Mouse (Mus musculus): ENCODE results near the gene Asns. TPM values are rescaled to one million over a fixed set of nuclear protein-coding genes. Genes with fewer than 3 reads are reported as not detected.
"Not testable (repeated sequence)": the region's sequence is repeated elsewhere in the genome, so short reads cannot be mapped to it uniquely, and the experiment has no call there.

Gene Asns
- polyA plus RNA-seq, 1 experiment from 2014 or later = 428 TPM

DNA sequence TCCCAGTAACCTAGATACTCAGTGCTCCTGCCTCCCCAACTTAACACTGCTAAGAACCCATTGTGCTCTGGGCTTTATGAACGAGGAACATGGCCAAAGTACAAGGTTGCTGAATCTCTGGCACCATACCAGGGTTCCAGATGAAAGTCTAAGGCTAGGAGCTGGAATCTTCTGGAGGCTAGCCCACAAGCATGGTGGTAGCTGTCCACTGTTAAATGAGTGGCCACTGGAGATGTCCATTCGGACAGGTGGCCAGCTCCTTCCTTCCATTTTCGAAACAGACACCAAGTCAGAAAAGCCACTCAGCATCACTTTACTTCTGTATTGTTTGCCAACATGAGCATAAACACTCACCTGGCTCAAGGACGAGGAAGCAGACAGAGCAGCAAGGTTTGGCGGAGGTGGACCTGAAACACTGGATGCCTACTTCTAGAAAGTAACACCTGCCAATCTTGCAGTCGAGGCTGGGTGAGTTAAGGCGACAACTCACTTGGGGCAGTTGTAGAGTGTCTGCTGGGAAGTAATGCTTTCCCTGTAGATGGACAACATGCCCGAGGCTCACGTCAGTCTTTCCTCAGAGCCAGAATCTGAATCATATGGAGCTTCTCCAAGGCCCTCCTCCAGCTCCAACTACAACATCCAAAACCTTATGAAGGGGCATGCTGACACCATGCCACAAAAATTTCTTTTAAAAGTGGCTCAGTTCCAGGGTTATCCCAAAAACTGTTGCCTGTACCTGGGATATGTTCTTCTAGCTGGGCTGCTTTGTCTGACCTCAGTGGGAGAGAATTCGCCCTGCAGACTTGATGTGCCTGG, 20.4 kb downstream of the Asns start:
- 80% methylated on average over 10 of the region's 10 CpGs for WGBS (ENCODE audit: insufficient replicate concordance)

DNA sequence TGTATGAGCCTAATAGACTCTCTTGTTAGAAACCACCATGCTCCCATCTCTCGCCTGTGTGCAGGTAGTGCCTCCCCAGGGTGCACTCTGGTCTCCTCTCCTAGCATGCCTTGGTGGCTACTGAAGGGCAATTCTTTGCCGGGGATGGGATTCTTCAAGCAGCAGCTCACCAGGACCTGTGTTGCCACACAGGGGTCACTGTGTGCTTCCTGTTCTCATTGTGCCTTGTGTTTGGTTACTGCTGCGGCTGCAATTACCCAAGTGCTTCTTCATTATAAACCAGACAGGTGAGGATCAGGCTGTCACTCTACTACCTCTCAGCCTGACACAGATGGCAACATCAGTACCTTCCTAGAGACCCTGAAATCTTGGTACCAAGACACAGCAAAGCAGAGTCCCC, 21.6 kb downstream of the Asns start:
- no peak for ATAC-seq
- H3K4me3 ChIP-seq = no peak overlapping the region
- no peak overlapping the region for H3K9ac ChIP-seq
- H3K9me3 ChIP-seq (replicated peaks) = no peaks in the 10 kb centered on the region
- no peaks in the 10 kb centered on the region for H3K27me3 ChIP-seq (replicated peaks)
- no peak overlapping the region for H3K27ac ChIP-seq
- H3K4me1 ChIP-seq = peaks cover 5% of the 10 kb centered on the region; the same call in 1 of the 2 replicates
- peaks cover 41% of the 10 kb centered on the region for H3K36me3 ChIP-seq
- no peak overlapping the region for H3K4me2 ChIP-seq
- WGBS (ENCODE audit: insufficient replicate concordance) = 60% methylated on average over 3 of the region's 3 CpGs

More for the DNA sequence above, 20.4 kb downstream of the Asns start:
- Histone ChIP-seq H3K9me3 (replicated peaks) (no peaks in the 10 kb centered on the region), H3K4me1 (peaks cover 5% of the 10 kb centered on the region; the same call in 1 of the 2 replicates), H3K4me3 (no peak overlapping the region), H3K27ac (no peak overlapping the region), H3K27me3 (replicated peaks) (no peaks in the 10 kb centered on the region), H3K36me3 (peaks cover 53% of the 10 kb centered on the region), H3K9ac (no peak overlapping the region), H3K4me2 (no peak overlapping the region)
- ATAC-seq = 0 out of 2 replicates have a peak, but pooled peaks have one; percentile 19

DNA sequence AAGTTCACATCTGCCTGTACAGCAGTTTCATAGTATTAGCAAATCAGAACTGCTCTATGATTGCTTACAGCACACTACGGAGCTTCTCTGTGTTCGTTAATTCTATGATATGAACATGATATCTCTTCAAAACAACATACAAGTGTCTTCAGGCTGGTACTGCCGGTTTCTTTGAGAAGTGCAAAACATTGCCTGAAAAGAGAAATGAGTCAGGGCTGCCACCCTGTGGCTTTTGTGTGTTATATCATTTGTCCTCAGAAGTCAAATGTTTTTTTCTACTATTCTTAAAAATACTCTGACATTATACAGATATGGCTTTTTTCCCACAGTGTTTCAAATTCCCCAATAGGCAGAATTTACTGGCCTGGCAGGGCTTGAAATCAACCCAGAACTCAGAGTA, 22.5 kb downstream of the Asns start:
- no peak overlapping the region for H3K4me2 ChIP-seq

DNA sequence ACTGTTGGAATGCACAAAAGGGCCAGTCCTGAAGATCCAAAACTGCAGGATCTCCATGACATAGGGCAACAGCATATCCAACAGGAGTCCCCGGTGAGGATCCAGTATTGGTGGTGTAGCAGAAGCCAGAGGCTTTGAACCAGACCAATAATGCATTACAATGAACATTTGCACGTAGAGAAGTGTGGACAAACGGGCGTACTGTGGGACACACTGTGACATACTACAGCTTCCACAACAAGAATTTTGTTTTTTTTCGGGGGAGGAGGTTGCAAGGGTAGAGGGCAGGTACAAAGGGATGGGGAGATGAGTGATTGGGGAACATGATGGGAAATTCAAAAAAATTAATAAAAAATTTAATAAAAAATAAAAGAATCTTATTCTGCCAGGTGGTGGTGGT, 23.3 kb downstream of the Asns start:
- Histone ChIP-seq H3K27ac (no peak overlapping the region), H3K4me2 (no peak overlapping the region), H3K9ac (no peak overlapping the region), H3K36me3 (peaks cover 24% of the 10 kb centered on the region), H3K4me3 (no peak overlapping the region), H3K4me1 (peaks cover 5% of the 10 kb centered on the region; the same call in 1 of the 2 replicates), H3K9me3 (replicated peaks) (no peaks in the 10 kb centered on the region), H3K27me3 (replicated peaks) (no peaks in the 10 kb centered on the region)
- no peak for ATAC-seq
- WGBS (ENCODE audit: insufficient replicate concordance) = 82% methylated on average over 5 of the region's 5 CpGs

More for the DNA sequence above, 22.5 kb downstream of the Asns start:
- Histone ChIP-seq H3K9ac (no peak overlapping the region), H3K4me3 (no peak overlapping the region), H3K27me3 (replicated peaks) (no peaks in the 10 kb centered on the region), H3K4me1 (peaks cover 5% of the 10 kb centered on the region; the same call in 1 of the 2 replicates), H3K27ac (no peak overlapping the region), H3K9me3 (replicated peaks) (no peaks in the 10 kb centered on the region), H3K36me3 (peaks cover 32% of the 10 kb centered on the region)
- ATAC-seq = no peak
- WGBS (ENCODE audit: insufficient replicate concordance) = 49% methylated on average over 3 of the region's 3 CpGs

DNA sequence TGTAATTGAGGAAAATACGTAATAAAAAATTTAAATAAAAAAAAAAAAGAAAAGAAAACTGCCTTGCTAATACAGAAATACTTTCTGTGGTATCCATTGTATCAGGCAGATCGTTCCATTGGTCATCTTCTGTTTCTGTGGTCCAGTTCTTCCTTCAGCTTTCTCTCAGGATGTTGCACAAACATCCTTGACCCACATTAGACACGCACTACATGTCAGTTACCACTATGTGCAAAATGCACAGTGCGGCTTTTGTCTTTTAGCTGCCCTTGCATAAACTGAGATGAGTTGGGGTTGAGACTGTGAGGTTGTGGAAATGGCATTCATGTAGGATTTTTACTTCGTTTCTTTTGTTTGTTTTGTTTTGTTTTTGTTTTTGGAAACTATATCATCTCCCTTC, 24.7 kb downstream of the Asns start:
- peaks cover 5% of the 10 kb centered on the region; the same call in 1 of the 2 replicates for H3K4me1 ChIP-seq
- no peaks in the 10 kb centered on the region for H3K27me3 ChIP-seq (replicated peaks)
- H3K9me3 ChIP-seq (replicated peaks) = no peaks in the 10 kb centered on the region
- H3K27ac ChIP-seq = no peak overlapping the region
- H3K9ac ChIP-seq = no peak overlapping the region
- no peak overlapping the region for H3K4me3 ChIP-seq
- H3K4me2 ChIP-seq = no peak overlapping the region
- H3K36me3 ChIP-seq = peaks cover 10% of the 10 kb centered on the region
- 63% methylated on average over 5 of the region's 5 CpGs for WGBS (ENCODE audit: insufficient replicate concordance)
- ATAC-seq = no peak

DNA sequence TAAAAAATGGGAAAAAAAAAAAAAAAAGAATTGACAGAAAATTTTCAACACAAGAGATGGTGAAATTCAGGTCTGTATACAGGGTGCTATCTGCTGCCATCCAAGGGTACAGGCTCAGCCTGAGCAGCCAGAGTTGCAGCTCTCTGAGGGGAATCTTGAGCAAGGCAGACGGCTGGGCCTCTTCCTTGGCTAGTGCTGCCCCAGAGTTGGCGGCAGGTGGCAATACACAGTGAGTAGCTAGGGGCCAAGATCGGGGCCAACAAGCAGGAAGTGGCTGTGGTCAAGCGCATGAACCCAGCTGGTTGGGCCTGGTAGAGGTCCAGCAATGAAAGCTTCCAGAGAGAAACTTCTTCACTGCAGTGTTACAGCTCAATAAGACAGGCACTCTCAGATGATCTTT, 27.2 kb downstream of the Asns start:
- H3K36me3 ChIP-seq; H3K9me3 ChIP-seq (replicated peaks); H3K27me3 ChIP-seq (replicated peaks); H3K27ac ChIP-seq; H3K9ac ChIP-seq; H3K4me2 ChIP-seq; H3K4me1 ChIP-seq; H3K4me3 ChIP-seq: not testable (repeated sequence)
- peak; percentile 15; the same call in 1 of the 2 replicates for ATAC-seq
- 41% methylated on average over 4 of the region's 4 CpGs for WGBS (ENCODE audit: insufficient replicate concordance)

DNA sequence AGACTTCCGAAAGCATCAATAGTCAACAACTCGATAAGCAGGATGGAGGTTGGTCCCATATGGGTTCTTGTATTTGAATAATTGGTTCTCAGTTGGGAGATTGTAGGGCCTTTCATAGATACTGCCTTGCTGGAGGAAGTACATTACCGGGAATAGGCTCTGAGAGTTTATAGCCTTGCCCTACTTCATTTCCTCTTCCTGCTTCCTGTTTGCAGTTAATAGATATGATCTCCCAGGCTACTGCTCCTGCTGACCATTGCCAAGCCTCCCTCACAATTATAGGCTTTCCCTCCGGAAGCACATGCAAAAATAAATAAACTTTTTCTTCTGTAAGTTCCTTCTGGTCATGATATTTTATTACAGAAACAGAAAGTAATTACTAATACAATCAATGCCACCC, 31.6 kb downstream of the Asns start:
- Histone ChIP-seq H3K9ac (no peak overlapping the region), H3K9me3 (replicated peaks) (no peaks in the 10 kb centered on the region), H3K4me3 (no peak overlapping the region), H3K36me3 (no peaks in the 10 kb centered on the region), H3K27me3 (replicated peaks) (no peaks in the 10 kb centered on the region), H3K27ac (no peak overlapping the region), H3K4me1 (no peaks in the 10 kb centered on the region), H3K4me2 (no peak overlapping the region)
- no peak for ATAC-seq
- WGBS (ENCODE audit: insufficient replicate concordance) = 42% methylated on average over 4 of the region's 4 CpGs

DNA sequence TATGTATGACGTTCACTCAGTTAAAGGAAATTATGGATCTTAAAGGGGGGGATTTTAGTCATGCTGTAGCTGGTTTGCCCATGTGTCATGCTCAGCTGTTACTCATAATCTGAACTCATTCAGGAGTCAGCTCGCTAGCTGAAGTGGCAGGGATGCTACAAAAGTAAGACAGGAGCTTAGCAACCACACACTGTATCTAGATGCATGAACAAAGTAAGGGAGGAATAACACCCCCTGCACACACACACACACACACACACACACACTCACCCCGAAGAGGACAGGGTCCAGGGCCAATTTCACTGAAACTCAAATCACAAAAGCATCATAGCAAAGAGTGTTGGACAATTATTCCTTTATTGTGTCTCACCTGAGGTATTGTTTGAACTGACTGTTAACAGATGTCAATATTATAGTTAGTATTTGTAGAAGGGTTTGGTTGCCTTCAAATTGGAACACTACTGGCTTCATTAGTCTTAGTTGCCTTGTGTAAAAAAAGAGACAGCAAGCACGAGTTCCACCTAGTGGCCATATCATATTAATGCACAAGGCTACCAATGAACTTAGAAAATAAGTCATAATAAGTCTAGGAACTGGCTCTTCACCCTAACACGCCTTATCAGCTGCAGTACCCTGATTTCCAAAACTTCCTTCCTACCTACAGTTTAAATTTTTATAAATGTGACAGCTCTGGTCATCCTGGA, 32.5 kb downstream of the Asns start:
- Histone ChIP-seq H3K4me2 (no peak overlapping the region), H3K27me3 (replicated peaks) (no peaks in the 10 kb centered on the region), H3K4me1 (no peaks in the 10 kb centered on the region), H3K36me3 (no peaks in the 10 kb centered on the region), H3K4me3 (no peak overlapping the region), H3K9me3 (replicated peaks) (no peaks in the 10 kb centered on the region), H3K27ac (no peak overlapping the region), H3K9ac (no peak overlapping the region)
- WGBS (ENCODE audit: insufficient replicate concordance) = 56% methylated on average over 5 of the region's 5 CpGs
- no peak for ATAC-seq

DNA sequence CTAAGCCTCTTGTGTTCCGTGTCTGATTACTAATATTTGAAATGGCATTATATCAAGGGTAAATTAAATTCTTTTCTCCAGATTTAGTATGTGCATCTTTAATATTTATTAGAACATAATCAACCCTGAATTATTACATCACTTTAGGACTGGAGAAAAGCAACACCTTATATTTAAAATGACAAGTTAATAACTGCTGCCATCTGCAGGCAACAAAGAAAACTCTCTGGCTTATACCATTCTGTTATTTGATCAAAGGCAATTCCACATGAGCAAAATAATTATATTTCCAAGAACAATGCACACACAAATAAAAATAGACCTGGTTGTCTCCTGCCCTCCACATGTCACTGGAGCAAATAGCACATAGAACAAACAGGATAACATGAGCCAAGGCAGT, 36.5 kb downstream of the Asns start:
- ATAC-seq = no peak
- Histone ChIP-seq H3K4me2 (no peak overlapping the region), H3K4me3 (no peak overlapping the region), H3K9me3 (replicated peaks) (no peaks in the 10 kb centered on the region), H3K9ac (no peak overlapping the region), H3K4me1 (no peaks in the 10 kb centered on the region), H3K27ac (no peak overlapping the region), H3K27me3 (replicated peaks) (no peaks in the 10 kb centered on the region), H3K36me3 (no peaks in the 10 kb centered on the region)
- 61% methylated on average over 1 of the region's 1 CpGs for WGBS (ENCODE audit: insufficient replicate concordance)

DNA sequence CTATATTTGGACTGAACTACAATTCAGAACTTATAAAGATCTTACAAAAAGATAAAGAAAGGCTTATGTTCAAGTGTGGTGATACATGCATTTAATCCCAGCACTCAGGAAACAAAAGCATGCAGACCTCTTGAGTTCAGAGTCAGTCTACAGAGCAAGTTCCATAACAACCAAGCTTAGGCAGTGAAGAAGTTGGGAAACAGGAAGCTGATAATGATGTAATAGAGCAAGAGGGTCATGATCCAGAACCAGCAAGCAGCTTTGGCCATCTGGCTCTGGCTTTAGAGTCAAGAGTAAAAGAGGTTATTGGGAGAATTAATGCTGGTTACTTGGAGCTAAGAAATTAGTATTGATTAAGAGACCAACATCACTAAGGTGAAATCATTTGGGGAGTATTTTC, 44.6 kb downstream of the Asns start:
- no peaks in the 10 kb centered on the region for H3K4me1 ChIP-seq
- ATAC-seq = no peak
- H3K36me3 ChIP-seq = no peaks in the 10 kb centered on the region
- no peak overlapping the region for H3K4me2 ChIP-seq
- H3K9me3 ChIP-seq (replicated peaks) = no peaks in the 10 kb centered on the region
- H3K27ac ChIP-seq = no peak overlapping the region
- no peak overlapping the region for H3K4me3 ChIP-seq
- H3K9ac ChIP-seq = no peak overlapping the region
- no peaks in the 10 kb centered on the region for H3K27me3 ChIP-seq (replicated peaks)

Data from liver, embryonic 12.5 days (tissue).